Mouse (Mus musculus) layer of hippocampus, postnatal 14 days (tissue): Measurements from ENCODE around the gene Uspl1. TPM values are rescaled to one million over a fixed set of nuclear protein-coding genes. Genes with fewer than 3 reads are reported as not detected.
"Not testable (repeated sequence)": the region's sequence is repeated elsewhere in the genome, so short reads cannot be mapped to it uniquely, and the experiment has no call there.

ENCODE experiments used
- DNase-seq, 2 experiments: peaks; one replicate each; pipeline ENCODE4 v3.0.0; 2021 to 2022; ENCODE audit warnings: low spot score in 2 of 2, mixed read lengths in 1 of 2
- long read RNA-seq, 2 experiments: library from polyadenylated mRNA; stranded (forward); transcript quantifications; one replicate each; pipeline ENCODE4 v2.0.0; 2021
- total RNA-seq, 2 experiments: library from RNA; stranded (reverse); gene quantifications; 2 replicates each; pipeline ENCODE4 v1.2.3; 2021

Uspl1 gene
- 10 to 100 TPM; 34.5 to 39.9 TPM for total RNA-seq
- long read RNA-seq, experiment 1, transcript Uspl1-205 (8 exons, 3,792 nt) = major isoform, 6 of 13 reads
- long read RNA-seq, experiment 1, partial matches to known transcripts = 2 of 13 reads
- long read RNA-seq, experiment 1, other reads (novel, unspliced or antisense) = 4 of 13 reads
- long read RNA-seq, experiment 2, transcript Uspl1-205 (8 exons, 3,792 nt) = major isoform, 18 of 35 reads
- long read RNA-seq, experiment 2, partial matches to known transcripts = 15 of 35 reads
- long read RNA-seq, experiment 2, other reads (novel, unspliced or antisense) = 0 of 35 reads

DNA sequence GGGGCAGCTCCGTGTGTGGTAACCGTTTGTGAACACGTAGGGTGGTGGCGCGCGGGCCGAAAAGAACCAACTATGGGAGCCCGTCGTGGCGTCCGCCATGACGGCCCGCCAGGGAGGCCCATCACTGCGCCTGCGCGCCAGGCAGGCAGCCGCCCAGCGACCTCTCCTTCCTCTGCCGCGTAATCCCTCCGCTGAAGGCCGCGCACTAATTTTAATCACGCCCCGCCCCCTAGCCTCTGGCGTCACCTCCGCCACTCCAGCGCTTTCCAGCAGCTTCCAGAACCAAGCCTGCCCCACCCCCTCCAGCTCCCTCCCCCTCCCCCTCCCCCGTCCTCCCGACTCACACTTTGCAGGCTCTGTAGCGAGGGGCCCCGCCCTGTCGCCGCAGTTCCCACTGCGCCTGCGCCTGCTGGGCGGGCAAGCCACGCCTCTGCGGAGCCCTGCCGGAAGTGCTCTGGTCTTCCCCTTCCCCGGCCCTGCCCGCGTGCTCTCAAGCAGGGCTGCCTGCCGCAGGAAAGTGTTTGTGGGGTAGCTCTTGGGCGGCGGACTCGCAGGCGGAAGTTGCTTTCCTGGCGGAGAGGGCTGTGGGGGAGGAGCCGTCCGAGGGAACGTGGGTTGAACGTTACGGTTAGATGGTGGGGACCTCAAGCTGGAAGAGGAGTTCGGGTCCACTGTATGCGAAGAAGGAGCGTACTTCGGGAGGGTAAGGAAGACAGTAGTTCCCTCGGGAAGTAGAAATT, at the start of gene Uspl1, which contains the start of gene Hmgb1:
Gene Uspl1, plus strand, starts transcription at position 247 of the 740 bp plus-strand sequence.
Gene Hmgb1, minus strand, starts transcription at position 386 of the 740 bp plus-strand sequence.
- peak; percentile 99 to 100 for DNase-seq

GRCm38 (mm10) chr5:149134751-149135454, 49.2 kb upstream of the Uspl1 start:
- DNase-seq = no peak

DNA sequence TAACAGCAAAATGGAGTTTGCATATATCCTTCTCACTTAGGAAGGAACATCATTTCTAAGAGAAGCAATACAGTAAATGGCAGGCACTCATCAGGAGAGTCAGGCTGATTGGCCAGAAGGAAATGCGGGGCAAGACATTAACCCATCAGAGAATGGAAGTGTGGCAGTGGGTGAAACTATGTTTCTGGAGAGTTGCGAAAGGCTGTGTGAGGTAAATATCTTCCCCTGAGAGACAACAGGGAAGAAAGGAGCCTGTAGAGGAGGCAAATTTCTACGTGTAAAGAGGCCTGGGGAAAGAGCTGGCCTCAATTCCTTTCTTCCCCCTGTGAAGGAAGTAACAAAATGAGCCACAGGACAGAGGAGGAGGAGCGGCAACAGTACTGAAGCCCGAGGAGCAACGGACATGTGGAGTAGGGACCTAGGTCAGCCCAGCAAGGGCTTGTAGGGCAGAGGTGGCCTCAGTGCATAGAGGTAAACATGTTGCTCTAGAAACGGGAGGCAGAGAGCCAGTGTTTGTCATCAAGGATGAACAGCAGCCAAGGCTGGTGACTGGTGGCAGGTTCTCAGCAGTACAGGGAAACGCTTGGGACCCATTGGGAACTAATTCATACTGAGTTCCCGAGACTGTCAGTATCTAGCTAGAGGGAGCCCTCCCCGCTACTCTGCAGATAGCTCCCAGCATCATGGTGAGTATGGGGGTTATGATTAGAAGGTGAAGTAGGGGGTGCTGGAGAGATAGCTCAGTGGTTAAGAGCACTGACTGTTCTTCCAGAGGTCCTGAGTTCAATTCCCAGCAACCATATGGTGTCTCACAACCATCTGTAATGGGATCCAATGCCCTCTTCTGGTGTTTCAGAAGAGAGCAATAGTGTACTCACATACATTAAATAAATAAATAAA, 48.4 kb upstream of the Uspl1 start:
- no peak for DNase-seq

DNA sequence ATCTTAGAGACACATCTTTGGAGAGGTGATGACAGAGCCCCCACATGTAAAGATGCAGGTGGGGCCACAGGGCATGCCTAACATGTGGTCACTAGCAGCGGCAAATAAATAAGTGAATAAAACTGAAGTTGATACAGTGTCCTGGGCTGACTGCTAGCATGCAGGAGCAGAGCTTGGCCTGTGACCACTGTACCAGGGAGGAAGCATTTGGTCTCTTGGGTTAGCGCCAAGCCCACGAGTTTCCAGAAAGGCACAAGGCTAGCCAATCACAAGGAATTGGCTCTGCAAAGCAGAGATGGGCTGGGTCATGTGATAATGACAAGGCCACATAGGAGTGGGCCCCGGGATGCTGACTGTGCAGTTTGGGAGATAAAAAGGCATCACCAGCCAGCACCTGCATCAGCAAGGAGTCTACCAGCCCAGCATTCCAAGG, 47.2 kb upstream of the Uspl1 start:
- DNase-seq = no peak

- DNase-seq = no peak
These were observed 46.7 kb upstream of the Uspl1 start for GRCm38 (mm10) chr5:149137447-149137846.

- DNase-seq = not testable (repeated sequence)
These were observed 46.1 kb upstream of the Uspl1 start for GRCm38 (mm10) chr5:149138087-149138486.

DNA sequence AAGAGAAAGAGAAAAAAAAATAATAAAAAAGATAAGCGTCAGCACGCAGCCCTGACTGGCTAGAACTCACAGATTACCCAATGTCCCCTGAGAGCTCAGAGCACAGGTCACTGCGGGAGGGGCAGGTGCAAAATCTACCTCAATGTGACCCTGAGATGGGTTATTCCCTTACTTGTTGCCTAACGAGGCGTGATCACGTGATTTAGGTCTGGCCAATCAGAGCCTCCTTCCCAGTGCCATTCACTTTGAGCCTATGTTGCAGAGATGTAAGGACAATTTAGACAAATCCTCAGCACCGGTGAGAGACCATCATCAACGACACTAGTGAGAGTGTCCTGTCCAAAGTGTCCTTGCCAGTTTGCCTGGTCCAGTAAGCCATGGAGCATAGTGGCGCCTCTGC, 43.8 kb upstream of the Uspl1 start:
- DNase-seq = no peak

DNA sequence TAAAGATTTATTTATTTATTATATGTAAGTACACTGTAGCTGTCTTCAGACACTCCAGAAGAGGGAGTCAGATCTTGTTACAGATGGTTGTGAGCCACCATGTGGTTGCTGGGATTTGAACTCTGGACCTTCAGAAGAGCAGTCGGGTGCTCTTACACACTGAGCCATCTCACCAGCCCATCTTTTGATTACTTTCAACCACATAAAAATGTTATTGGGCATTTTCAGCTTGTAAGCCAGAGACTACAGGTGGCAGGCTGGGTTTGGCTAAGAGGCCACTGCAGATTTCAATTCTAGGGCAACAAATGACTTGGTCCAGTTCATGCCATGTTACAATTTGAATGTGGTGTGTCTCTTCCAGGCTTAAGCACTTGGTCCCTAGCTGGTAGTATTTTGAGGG, 43.0 kb upstream of the Uspl1 start:
- not testable (repeated sequence) for DNase-seq

DNA sequence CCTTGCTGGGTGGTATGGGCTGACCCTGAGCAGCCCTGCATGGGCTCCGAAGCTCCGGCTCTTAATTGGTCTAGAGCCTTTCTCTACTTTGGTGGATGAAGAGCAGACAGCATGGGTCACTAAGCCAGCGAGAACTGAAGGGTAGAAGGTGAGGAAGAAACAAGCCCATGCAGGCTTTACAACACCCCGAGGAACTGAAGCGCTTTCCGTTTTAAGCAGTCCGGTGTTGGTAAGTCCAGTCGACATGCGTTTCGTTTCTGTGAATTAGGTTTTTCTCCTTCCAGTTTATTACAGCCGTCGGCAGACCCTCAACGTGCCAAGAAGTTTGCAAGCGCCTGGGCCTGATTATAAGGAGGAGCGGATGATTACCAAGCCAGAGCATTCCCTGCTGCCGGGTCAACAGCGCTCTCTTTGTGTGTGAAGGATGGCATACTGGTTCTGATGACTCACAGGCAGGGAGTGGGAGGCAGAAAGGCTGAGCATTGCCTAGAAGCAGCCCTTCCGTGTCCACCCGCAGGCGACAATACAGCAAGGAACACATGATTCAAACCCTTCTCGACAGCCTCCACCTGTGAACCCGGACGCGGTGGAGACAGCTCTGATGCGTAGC, 40.3 kb upstream of the Uspl1 start:
- peak; percentile 34 to 44 for DNase-seq

- no peak for DNase-seq
These were observed 37.5 kb upstream of the Uspl1 start for GRCm38 (mm10) chr5:149146691-149147090.

DNA sequence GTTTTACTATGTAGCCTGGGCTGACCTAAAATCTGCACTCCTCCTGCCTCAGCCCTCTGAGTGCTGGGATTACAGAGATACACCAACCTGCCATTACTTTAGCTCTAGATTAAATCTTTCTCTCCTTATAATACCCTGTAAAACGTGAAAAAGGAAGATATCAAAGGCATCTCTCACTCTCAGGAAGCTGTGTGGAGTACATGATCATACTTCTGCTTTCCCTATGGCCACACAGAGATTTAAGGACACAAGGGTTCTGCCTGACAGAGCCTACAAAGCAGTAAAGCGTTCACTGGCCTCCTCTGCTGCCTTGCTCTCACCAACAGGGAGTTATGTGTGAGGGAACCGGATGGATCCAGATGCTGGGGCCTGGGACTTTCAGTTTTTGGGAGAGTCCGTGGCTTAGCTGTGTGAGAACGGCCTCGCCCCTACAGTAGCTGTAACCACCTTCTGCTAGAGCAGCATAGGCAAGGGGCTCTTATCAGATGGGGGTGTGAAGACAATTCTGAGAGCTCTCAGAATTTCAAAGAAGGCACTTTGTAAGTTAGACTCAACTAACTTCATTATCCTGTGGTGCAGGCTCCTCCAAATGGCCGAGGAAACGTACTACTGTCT, 36.7 kb upstream of the Uspl1 start:
- DNase-seq = no peak

GRCm38 (mm10) chr5:149150882-149151281, 33.3 kb upstream of the Uspl1 start:
- DNase-seq = no peak

GRCm38 (mm10) chr5:149152063-149152773, 31.9 kb upstream of the Uspl1 start:
- peak in 1 of 2 experiments; percentile 14 for DNase-seq

GRCm38 (mm10) chr5:149152774-149153155, 31.4 kb upstream of the Uspl1 start:
- peak; percentile 8 to 26 for DNase-seq

GRCm38 (mm10) chr5:149156886-149157563, 27.1 kb upstream of the Uspl1 start:
- no peak for DNase-seq

GRCm38 (mm10) chr5:149159021-149159420, 25.1 kb upstream of the Uspl1 start:
- no peak for DNase-seq

- no peak for DNase-seq
These were observed 23.7 kb upstream of the Uspl1 start for GRCm38 (mm10) chr5:149160469-149160868.

GRCm38 (mm10) chr5:149162890-149163289, 21.3 kb upstream of the Uspl1 start:
- DNase-seq = no peak

DNA sequence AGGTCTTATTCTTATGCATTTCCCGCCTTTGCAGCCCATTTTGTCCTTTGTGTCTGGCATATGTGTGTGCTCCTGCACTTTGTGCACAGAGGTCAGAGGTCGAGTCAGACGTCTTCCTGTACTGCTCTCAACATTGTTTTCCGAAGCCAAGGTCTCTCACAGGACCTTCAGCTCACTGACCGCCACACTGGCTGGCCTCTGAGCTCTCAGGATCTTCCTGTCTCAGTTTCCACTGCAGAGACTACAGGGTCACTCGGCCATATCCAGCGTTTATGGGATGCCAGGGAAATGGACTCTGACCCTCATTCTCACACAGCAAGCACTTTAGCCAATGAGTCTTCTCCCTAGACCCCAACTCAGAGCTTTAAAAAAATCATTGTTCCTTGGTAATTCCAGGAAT, 19.3 kb upstream of the Uspl1 start:
- no peak for DNase-seq
